Mouse (Mus musculus) liver, postnatal 0 days (tissue): ENCODE measurements around the gene Ttc16.

Experiments used
- CTCF ChIP-seq: sonication (generic); IDR thresholded peaks from 2 replicates; pipeline ENCODE4 v1.5.1; 2016; ENCODE audit warnings: antibody characterized with exemption, low read depth
- EP300 ChIP-seq: IDR thresholded peaks from 2 replicates; pipeline ENCODE4 v1.6.1; 2016; ENCODE audit warnings: antibody characterized with exemption, low read depth, mild to moderate bottlenecking

DNA sequence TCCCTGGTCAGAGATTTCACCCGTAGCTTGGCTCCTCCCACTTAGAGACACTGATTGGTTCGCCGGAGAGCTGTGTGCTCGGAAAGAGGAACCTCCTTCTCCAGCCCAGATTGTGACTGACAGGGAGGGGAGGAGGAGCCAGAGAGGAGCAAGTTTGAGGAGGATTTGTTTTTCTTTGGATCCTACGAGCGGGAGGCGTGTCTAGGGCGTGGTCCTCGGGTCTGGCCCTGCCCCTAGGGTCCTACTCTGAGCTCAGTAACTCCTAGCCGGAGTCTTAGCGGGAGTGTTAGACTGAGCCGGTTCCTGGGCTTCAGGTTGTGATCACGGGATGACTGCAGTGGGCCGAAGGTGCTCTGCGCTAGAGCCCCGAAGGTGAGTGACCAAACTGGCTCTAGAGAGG lies 48.0 kb downstream of the Ttc16 start:
- TF ChIP-seq CTCF (no peak), EP300 (no peak)
